Mouse (Mus musculus) ES-E14 (cell line): ENCODE measurements around the gene Crip2. TPM values are rescaled to one million over a fixed set of nuclear protein-coding genes. Genes with fewer than 3 reads are reported as not detected.

Experiments
- DNase-seq: peaks from one replicate; pipeline ENCODE4 v3.0.0-alpha.2; 2013; ENCODE audit warnings: low read depth, low spot score
- H3K27ac ChIP-seq: 2 replicates; pipeline ENCODE4 v1.5.1; 2012; ENCODE audit warnings: low read depth, mild to moderate bottlenecking, low read length, moderate library complexity, mixed read lengths; ENCODE audit not compliant: poor library complexity, insufficient read depth, severe bottlenecking
- H3K36me3 ChIP-seq: 2 replicates; pipeline ENCODE4 v1.6.1; 2012; ENCODE audit warnings: mild to moderate bottlenecking, low read length, moderate library complexity, mixed read lengths; ENCODE audit not compliant: control insufficient read depth, poor library complexity, insufficient read depth, severe bottlenecking
- H3K4me1 ChIP-seq, 2 experiments: fragments of 150-350 bp in 1 of 2; sonication (generic) in 1 of 2; 2 replicates each; pipeline ENCODE4 v1.6.1; 2012; ENCODE audit warnings: low read length in 2 of 2, mild to moderate bottlenecking in 1 of 2, mixed read lengths in 1 of 2; ENCODE audit not compliant: control insufficient read depth in 2 of 2, insufficient read depth in 2 of 2, poor library complexity in 1 of 2
- H3K4me3 ChIP-seq, 2 experiments: fragments of 150-350 bp in 1 of 2; sonication (generic) in 1 of 2; 2 replicates each; pipeline ENCODE4 v1.5.1; 2012; ENCODE audit warnings: low read length in 2 of 2, low read depth in 1 of 2, mild to moderate bottlenecking in 1 of 2, mixed read lengths in 1 of 2; ENCODE audit not compliant: insufficient read depth in 1 of 2, poor library complexity in 1 of 2, severe bottlenecking in 1 of 2
- H3K9ac ChIP-seq: 2 replicates; pipeline ENCODE4 v1.6.1; 2012; ENCODE audit warnings: low read depth, mild to moderate bottlenecking, low read length, mixed read lengths; ENCODE audit not compliant: poor library complexity, insufficient read depth, severe bottlenecking
- H3K9me3 ChIP-seq: fragments of 150-350 bp; sonication (generic); 2 replicates; pipeline ENCODE4 v1.6.1; 2012; ENCODE audit warnings: low read depth, mild to moderate bottlenecking, low read length; ENCODE audit not compliant: control insufficient read depth, insufficient read depth
- CHD2 ChIP-seq: IDR thresholded peaks from 2 replicates; pipeline ENCODE4 v1.6.1; 2014; ENCODE audit warnings: mild to moderate bottlenecking, low read depth, low read length, inconsistent platforms
- HCFC1 ChIP-seq: IDR thresholded peaks from 2 replicates; pipeline ENCODE4 v1.6.1; 2012; ENCODE audit warnings: low read length, inconsistent platforms, borderline replicate concordance; ENCODE audit not compliant: insufficient read depth
- MAFK ChIP-seq: IDR thresholded peaks from 2 replicates; pipeline ENCODE4 v1.6.1; 2014; ENCODE audit warnings: mild to moderate bottlenecking, low read depth, low read length, inconsistent platforms; ENCODE audit not compliant: insufficient read depth
- ZC3H11A ChIP-seq: IDR thresholded peaks from 2 replicates; pipeline ENCODE4 v1.6.1; 2012; ENCODE audit warnings: low read depth, mild to moderate bottlenecking, inconsistent platforms, low read length, borderline replicate concordance
- ZNF384 ChIP-seq: IDR thresholded peaks from 2 replicates; pipeline ENCODE4 v1.6.1; 2012; ENCODE audit warnings: low read depth, low read length, inconsistent platforms
- in situ Hi-C, 2 experiments: fragments of 600-800 bp; cut with MboI; formaldehyde crosslinking; loops; one replicate each; pipeline ENCODE4 v1.15.1; 2025; ENCODE audit warnings: low sequenced_read_pairs in 2 of 2, inconsistent platforms in 1 of 2; ENCODE audit not compliant: unreplicated experiment in 2 of 2
- total RNA-seq: library from RNA; depleted of rRNA; stranded (reverse); fragments of 300-350 nt; gene quantifications from 2 replicates; pipeline ENCODE4 v1.2.3, GENCODE M21; 2012

Crip2 gene
- total RNA-seq, 1 experiment: 62.2 TPM

DNA sequence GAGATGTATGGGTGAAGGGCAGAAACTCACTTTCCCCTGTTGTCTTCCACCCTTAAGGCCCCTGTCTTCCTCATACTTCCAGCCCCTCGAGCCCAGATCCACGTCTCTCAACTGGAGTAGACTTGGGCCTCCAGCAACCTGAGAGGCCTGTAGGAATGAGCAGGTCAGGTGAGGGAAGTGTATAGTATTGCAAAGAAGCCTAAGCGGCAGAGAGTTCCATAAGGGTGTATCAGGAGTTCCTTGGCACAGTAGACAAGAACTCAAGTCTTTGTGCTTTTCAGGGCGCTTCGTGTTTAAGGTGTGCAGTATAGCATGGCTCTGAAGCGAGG lies 14.7 kb downstream of the Crip2 start:
- H3K4me3 ChIP-seq: peak overlapping the region; percentile 40 to 58; a peak in 2 of 4 replicates
- peak overlapping the region; percentile 23; the same call in 1 of the 2 replicates for H3K9ac ChIP-seq

DNA sequence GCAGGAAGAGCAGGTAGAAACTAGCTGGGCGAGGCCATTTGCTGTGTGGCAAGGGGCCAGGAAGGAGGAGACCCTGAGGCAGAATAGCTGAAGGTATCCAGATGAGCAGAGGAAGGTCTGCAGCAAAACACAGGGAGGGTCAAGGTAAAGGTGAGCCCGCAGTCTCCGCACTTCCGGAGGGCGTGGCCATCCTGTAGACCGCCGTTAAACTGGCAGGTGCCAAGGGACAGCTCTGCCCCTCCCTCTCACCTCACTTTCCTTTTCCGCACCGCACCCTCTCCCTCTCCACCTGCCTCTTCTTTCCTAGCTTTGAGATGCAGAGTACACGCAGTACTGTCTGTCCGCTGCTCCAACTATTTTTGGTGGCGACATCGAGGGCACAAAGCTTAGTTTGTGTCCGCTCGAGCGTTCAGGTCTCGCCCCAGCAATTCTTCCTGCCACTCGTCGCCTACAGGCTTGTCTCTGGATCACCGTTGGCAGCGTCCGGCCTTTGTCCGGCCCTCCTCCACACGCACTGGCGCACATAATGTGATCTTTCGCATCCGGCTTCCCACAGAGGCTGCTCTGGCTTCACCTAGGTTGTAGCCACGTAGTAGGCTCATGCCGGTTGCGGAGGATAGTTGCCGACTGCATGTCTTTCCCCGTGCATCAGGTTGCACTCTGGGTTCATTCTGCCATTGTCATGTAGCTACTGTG lies 15.2 kb downstream of the Crip2 start:
- H3K4me1 ChIP-seq: peaks cover 0 to 26% of the 10 kb centered on the region in 2 experiments; a peak in 3 of 4 replicates
- H3K36me3 ChIP-seq: peaks cover 12% of the 10 kb centered on the region; the same call in 1 of the 2 replicates
- TF ChIP-seq ZNF384 (no peak), MAFK (no peak), CHD2 (no peak), ZC3H11A (no peak), HCFC1 (no peak)
- peak overlapping the region; percentile 40 to 58 for H3K4me3 ChIP-seq
- H3K9ac ChIP-seq: peak overlapping the region; percentile 60
- H3K9me3 ChIP-seq: no peaks in the 10 kb centered on the region
- peak overlapping the region; percentile 74 for H3K27ac ChIP-seq
- in situ Hi-C loops: no loop called here
- no peak for DNase-seq

More for the DNA sequence above, 14.7 kb downstream of the Crip2 start:
- Histone ChIP-seq H3K9me3 (no peaks in the 10 kb centered on the region), H3K36me3 (peaks cover 12% of the 10 kb centered on the region; the same call in 1 of the 2 replicates), H3K27ac (no peak overlapping the region; the same call in 1 of the 2 replicates), H3K4me1 (peaks cover 0 to 29% of the 10 kb centered on the region in 2 experiments; a peak in 3 of 4 replicates)
- TF ChIP-seq CHD2: no peak
- TF ChIP-seq ZC3H11A: no peak
- no peak for TF ChIP-seq HCFC1
- TF ChIP-seq ZNF384: no peak
- no peak for TF ChIP-seq MAFK
- no peak for DNase-seq
- in situ Hi-C loops: no loop called here

DNA sequence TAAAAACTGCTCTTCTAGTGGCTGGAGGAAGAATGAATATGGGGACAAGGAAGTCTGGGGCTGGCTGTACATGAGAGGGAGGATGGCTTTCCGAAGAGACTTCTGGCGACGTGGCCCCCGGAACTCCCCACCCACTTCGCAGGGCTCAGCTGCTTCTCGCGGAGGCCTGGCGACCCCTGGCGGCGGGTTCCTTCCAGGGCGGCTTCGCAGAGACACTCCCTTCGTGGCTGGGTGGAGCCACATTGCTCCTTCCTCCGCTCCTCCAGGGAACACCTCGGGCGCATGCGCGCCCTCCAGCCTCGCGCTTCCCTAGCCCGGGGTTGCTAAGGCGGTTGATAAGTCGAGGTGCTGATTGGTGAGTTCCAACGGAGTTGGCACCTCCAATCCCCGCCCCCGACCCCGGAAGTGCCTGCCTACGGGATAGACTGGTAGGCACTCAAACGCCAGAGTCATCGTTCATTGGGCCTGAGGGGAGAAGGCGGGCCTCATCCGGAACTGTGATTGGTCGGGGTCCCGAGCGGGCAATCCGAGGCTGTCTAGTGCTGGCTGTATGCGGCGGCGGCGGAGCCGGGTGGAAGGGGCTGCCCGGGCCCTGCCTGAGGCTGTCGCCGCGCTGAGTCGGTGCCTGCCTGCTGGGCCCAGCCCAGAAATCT lies 16.0 kb downstream of the Crip2 start, which contains the start of gene Tedc1:
Gene Tedc1, plus strand, starts transcription at position 535 of the 653 bp plus-strand sequence.
- in situ Hi-C loops: no loop called here
- peaks cover 0 to 24% of the 10 kb centered on the region in 2 experiments; a peak in 3 of 4 replicates for H3K4me1 ChIP-seq
- DNase-seq: peak; percentile 98

DNA sequence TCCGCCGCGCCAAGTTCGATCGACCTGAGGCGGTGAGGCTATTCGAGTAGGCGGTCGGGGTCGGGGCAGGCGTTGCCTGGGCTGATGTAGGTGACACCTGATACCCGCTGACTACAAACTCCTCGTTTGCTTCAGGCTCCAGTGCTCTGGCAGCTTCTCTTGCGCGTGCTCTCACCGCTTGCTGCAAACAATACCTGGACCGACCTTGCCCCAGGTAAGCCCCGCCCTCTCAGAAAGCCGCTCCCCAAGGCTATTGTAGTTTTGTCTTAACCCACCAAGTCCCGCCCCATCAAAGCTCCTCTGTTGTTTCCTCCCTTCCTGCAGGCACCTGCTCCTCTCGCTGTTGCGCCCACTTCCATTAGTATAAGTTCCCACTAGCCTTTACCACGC lies 16.5 kb downstream of the Crip2 start:
- Histone ChIP-seq H3K27ac (peak overlapping the region; percentile 92), H3K4me3 (peak overlapping the region; percentile 64 to 77), H3K36me3 (peaks cover 12% of the 10 kb centered on the region; the same call in 1 of the 2 replicates), H3K4me1 (peaks cover 0 to 19% of the 10 kb centered on the region in 2 experiments; a peak in 2 of 4 replicates), H3K9me3 (no peaks in the 10 kb centered on the region), H3K9ac (peak overlapping the region; percentile 84)
- peak; percentile 81 for DNase-seq
- in situ Hi-C loops: no loop called here
- TF ChIP-seq ZNF384 (no peak), CHD2 (no peak), ZC3H11A (no peak), MAFK (no peak), HCFC1 (0 out of 2 replicates have a peak, but pooled peaks have one; percentile 27)

More for the DNA sequence above, 16.0 kb downstream of the Crip2 start, which contains the start of gene Tedc1:
- TF ChIP-seq ZC3H11A (peak; percentile 58; the same call in 1 of the 2 replicates), CHD2 (peak; percentile 87), ZNF384 (no peak), MAFK (no peak), HCFC1 (peak; percentile 66; the same call in 1 of the 2 replicates)
- Histone ChIP-seq H3K27ac (peak within 1 kb of the TSS; percentile 92), H3K9me3 (no peaks in the 10 kb centered on the region), H3K9ac (peak within 1 kb of the TSS; percentile 84), H3K36me3 (peaks cover 12% of the 10 kb centered on the region; the same call in 1 of the 2 replicates), H3K4me3 (peak within 1 kb of the TSS; percentile 64 to 77)
